Mouse (Mus musculus): ENCODE data around the gene P2rx6. TPM values are rescaled to one million over a fixed set of nuclear protein-coding genes. Genes with fewer than 3 reads are reported as not detected.

Gene P2rx6
- polyA plus RNA-seq, 1 experiment from 2014 or later, result 1.3 TPM

Other genes starting within 250 kb of the P2rx6 start
- gene Serpind1, start 230.5 kb upstream of the P2rx6 start, polyA plus RNA-seq (2015; fragmentation: Nextera tagmentation; extraction: Ambion mirVana), result 0.70 and 3.3 TPM in 2 replicates
- gene Snap29, start 155.9 kb upstream of the P2rx6 start, polyA plus RNA-seq (2015; fragmentation: Nextera tagmentation; extraction: Ambion mirVana), result 15.1 and 15.3 TPM in 2 replicates
- 26.6 and 28.0 TPM in 2 replicates for gene Pi4ka, start 155.6 kb upstream of the P2rx6 start, polyA plus RNA-seq (2015; fragmentation: Nextera tagmentation; extraction: Ambion mirVana)
- gene Crkl, start 109.9 kb upstream of the P2rx6 start, polyA plus RNA-seq (2015; fragmentation: Nextera tagmentation; extraction: Ambion mirVana), result 56.7 and 60.4 TPM in 2 replicates
- gene Aifm3, start 72.3 kb upstream of the P2rx6 start, polyA plus RNA-seq (2015; fragmentation: Nextera tagmentation; extraction: Ambion mirVana), result 4.1 and 6.5 TPM in 2 replicates
- gene Lztr1, start 53.2 kb upstream of the P2rx6 start, polyA plus RNA-seq (2015; fragmentation: Nextera tagmentation; extraction: Ambion mirVana), result 75.6 and 85.6 TPM in 2 replicates
- gene Thap7, start 30.7 kb upstream of the P2rx6 start, polyA plus RNA-seq (2015; fragmentation: Nextera tagmentation; extraction: Ambion mirVana), result 53.0 and 59.5 TPM in 2 replicates
- 3.0 and 4.8 TPM in 2 replicates for gene Lrrc74b, start 638 bp upstream of the P2rx6 start, polyA plus RNA-seq (2015; fragmentation: Nextera tagmentation; extraction: Ambion mirVana)
- 10.8 and 13.2 TPM in 2 replicates for gene Slc7a4, start 21.3 kb downstream of the P2rx6 start, polyA plus RNA-seq (2015; fragmentation: Nextera tagmentation; extraction: Ambion mirVana)
- 33.2 and 34.3 TPM in 2 replicates for gene Smpd4, start 57.5 kb downstream of the P2rx6 start, polyA plus RNA-seq (2015; fragmentation: Nextera tagmentation; extraction: Ambion mirVana)
- 8.8 and 9.1 TPM in 2 replicates for gene Ccdc74a, start 84.6 kb downstream of the P2rx6 start, polyA plus RNA-seq (2015; fragmentation: Nextera tagmentation; extraction: Ambion mirVana)
- gene Med15, start 171.0 kb downstream of the P2rx6 start, polyA plus RNA-seq (2015; fragmentation: Nextera tagmentation; extraction: Ambion mirVana), result 46.0 and 47.1 TPM in 2 replicates
- gene Klhl22, start 197.7 kb downstream of the P2rx6 start, polyA plus RNA-seq (2015; fragmentation: Nextera tagmentation; extraction: Ambion mirVana), result 59.0 and 62.8 TPM in 2 replicates
- gene Scarf2, start 235.4 kb downstream of the P2rx6 start, polyA plus RNA-seq (2015; fragmentation: Nextera tagmentation; extraction: Ambion mirVana), result 12.4 and 13.9 TPM in 2 replicates